Mouse (Mus musculus) heart, postnatal 4 days (tissue): ENCODE data around the gene Crygb. TPM values are rescaled to one million over a fixed set of nuclear protein-coding genes. Genes with fewer than 3 reads are reported as not detected.

Experiments
- DNase-seq: peaks from one replicate; pipeline ENCODE4 v3.0.0; 2021
- total RNA-seq, 2 experiments: library from RNA; stranded (reverse); gene quantifications; 2 replicates each; pipeline ENCODE4 v1.2.3; 2021

The Crygb gene
- total RNA-seq: not detected

DNA sequence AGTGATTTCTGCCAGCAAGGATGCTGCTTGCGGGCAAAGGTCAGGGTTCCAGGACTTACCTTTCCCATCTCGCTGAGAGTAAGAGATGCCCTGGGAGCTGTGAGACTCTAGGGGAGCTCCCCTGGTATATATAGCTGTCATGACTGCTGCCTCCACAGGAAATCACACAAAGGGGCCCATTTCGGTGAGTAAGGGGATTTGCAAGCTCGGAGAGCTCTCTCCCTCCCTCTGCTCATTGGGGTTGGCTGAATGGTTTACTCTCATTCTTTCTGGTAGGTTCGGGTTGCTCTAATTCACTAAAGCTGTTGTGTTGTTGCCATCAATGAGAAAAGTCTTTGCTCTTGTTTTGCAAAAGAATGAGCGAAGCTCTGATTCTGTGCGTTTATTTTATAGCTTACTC lies at the start of gene Crygb:
Gene Crygb (minus strand): TSS at position 101 of the 400 bp plus-strand sequence.
- no peak for DNase-seq

GRCm38 (mm10) chr1:65131671-65132070 lies 49.6 kb upstream of the Crygb start:
- DNase-seq: no peak

- DNase-seq: no peak
These were observed 48.1 kb upstream of the Crygb start for GRCm38 (mm10) chr1:65130226-65130625.

DNA sequence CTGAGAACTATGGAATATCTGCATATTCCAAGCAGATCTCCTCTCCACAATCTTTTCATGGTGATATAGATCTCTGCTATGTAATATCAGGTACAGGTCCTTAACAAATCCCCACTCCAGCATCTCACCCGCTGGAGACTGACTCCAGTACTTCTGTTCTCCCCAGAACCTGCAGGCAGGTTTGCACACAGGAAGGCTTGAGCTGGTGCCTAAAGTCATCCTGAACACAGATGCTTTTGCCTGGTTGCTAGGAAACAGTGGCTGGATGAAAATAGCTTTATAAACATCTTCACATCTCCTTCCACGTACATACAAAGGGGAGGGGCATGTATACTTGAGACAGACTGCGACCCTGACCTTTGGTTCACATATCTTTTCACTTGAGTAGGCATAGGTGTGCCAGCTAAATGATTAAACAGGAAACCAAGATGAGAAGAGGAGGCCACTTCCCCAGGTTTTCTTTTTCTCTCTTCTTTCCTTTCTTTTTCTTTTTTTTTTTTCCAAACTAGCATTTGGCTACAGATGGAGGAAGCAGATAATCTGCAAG lies 47.6 kb upstream of the Crygb start:
- DNase-seq: no peak

DNA sequence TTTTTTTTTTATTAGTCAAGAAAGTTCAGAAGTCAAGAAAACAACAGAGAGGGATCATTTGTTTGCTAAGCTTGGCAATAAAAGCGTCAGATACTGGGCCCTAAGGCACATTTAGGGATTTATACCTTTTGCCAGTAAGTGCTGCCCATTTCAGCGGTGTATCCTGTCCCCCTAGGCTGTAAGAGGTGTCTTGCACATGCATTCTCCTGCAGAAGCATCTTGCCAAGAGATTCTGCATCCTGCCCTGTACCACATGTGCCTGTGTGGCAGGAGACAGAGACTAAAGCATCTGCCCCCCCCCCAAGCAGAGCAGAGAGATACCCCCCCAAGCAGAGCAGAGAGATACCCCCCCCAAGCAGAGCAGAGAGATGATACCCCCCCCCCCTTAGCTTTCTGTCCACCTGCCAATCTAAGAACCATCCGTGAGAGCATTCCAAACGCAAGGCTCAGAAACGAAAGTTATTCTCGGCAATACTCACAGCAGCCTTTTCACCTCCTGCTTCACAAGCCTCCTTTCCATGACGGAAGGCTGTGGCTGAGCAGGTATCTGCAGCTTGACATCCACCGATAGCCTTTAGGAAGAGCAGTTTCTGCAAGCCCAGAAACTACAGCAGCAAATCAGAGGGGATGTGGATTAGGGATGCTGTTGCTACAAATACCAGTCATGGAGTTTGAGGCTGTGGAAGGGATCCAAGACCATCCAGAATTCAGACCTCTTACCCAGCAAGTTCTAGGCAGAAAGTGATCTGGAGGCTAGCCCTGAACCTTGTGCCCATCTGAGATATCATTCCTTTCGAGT lies 40.7 kb upstream of the Crygb start, which contains the start of gene D630023F18Rik:
Gene D630023F18Rik (minus strand): TSS at position 641 of the 799 bp plus-strand sequence.
- DNase-seq: no peak

GRCm38 (mm10) chr1:65119438-65119837 lies 37.4 kb upstream of the Crygb start, which contains the start of gene Gm28845:
Gene Gm28845, minus strand, starts transcription at chr1:65119558.
- DNase-seq: no peak

DNA sequence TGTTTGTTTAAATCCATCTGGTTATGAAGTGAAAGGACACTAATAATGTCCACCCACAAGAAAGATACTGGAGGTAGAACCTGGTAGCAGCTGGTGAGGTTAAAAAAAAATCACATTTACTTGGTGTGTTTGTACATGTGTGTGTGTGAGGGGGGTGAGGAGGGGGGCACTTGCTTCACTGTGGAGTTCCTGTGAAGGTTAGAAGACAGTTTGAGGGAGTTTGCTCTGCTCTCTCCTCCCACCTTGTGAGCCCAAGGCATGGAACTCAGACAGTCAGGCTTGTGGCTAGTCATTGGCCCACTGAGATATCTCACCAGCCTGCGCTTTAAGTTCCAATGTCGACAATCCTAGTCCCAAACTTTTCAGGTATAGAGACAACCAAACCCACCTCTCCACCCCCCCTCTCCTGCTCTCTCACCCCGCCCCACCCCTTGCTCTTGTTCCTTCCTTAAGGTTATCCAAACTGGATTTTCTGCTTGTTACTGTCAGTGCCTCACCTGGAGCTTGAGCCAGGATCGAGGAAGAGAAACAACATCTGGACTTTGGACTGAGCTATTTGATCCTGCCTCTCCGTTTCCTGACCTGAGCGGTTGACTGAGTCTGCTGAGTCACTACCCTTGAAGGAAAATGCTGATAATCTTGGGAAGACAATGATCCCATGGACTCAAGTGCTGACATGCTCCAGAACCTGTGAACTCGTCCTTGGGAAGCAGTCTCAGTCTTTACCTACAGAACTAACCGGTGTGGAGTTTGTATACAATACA lies 36.2 kb upstream of the Crygb start:
- DNase-seq: no peak

DNA sequence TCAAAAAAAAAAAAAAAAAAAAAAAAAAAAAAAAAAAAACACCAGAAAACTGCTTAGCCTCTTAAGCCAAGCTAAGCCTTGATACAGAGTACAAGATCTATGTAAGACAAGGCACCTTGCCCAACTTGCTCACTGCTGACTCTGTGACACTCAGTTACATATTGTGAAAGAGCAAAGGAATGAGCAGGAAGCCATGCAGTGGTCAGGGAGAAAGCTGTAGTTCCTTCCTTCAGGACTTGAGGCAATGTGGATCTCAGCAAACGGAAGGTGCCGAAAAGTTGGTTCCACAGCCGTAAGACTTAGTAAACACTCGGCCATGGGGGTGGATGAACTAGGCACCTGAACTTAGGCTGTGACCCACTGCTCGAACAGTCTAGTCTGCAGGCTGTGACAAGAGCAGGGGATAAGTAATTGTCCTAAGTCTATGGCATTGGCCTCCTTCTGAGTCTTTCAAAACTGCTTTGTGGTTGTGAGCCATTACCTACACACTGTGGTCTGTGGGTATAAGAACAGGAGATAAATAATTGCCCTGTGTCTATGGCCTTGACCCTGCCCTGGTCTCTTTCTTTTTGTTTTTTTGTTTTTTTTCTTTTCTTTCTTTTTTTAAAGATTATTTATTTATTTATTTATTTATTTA lies 31.6 kb upstream of the Crygb start:
- no peak for DNase-seq

DNA sequence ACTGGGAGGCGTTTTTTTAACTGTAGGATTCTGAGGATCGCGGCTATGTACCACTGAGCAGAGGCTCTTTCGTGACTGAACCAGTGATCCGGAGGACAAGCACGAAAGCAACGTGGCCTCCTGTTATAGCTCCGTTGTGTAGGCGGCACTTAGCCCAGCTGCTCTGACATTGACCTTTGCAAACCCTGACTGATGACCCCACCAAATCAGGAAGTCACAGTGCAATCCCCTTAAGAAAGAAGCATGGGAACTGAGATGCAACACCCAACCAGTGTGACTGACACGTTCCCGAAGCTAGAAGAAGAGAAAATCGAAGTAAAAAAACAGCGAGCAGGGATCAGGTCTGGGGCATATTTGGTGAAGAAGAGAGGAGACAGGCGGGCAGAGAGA lies 30.7 kb upstream of the Crygb start:
- no peak for DNase-seq

GRCm38 (mm10) chr1:65112031-65112806 lies 30.1 kb upstream of the Crygb start:
- peak; percentile 81 for DNase-seq

GRCm38 (mm10) chr1:65109756-65110435 lies 27.8 kb upstream of the Crygb start:
- no peak for DNase-seq

DNA sequence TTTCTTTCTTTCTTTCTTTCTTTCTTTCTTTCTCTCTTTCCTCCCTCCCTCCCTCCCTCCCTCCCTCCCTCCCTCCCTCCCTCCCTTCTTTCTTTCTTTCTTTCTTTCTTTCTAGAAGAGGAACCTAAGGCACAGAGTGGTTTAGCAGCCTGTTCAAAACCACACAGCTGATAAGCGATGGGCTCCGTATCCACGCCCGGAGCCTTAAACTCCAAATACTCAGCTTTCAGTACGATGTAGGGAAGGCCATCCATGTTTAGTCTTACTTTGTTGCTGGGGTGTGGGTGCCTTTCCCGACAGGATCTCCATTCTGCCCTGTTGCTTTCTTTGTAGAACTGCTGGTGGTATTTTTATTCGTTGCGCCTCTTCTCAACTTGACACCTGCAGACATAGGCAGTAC lies 27.1 kb upstream of the Crygb start:
- no peak for DNase-seq

DNA sequence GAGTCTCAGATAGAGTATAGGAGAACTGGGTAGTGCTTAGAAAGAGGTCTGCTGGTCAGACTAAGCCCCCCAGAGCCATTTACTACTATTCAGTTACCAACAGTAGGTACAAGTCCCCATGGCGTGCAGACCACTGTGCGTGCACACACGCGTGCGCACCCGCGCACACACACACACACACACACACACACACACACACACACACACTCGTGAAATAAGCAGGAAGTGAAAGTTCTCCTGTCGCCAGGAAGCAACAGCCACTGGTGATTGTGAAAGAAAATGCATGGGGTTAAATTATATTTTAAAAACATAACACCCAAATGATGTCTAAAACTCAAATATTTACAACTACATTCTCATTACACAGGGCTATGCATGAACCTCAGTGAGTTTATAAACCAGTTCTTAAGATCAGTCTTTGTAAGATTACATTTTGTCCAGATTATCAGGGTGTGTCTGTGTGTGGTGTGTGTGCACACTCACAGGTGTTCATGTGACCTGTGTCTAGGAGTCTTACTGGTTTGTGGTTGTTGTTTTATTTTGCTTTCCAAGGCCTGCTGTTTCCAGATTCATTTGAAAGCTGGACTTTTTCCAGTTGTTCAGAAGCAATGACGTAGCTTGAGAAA lies 25.7 kb upstream of the Crygb start:
- DNase-seq: no peak

DNA sequence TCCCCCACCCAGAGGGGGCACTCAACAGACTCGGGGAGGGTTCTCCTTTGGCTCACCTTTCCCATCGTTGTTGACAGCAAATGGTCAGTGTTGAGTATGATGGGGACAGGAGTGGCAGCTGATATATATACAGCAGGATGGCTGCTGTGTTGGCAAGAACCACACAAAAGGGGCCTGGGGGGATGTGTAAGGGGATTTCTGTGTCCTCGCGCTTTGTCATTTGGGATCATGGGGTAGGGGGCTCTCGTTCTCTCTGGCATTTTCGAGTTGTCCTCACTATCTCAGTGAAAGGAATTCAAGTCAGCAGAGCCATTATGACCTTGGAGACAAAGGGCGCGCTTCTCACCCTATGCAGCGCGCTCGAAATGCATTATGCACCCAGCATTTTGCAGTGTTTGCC lies 21.2 kb upstream of the Crygb start, which contains the start of gene Cryga:
Gene Cryga (minus strand): TSS at position 101 of the 400 bp plus-strand sequence.
- DNase-seq: no peak

- no peak for DNase-seq
These were observed 14.9 kb upstream of the Crygb start for GRCm38 (mm10) chr1:65096953-65097352.

DNA sequence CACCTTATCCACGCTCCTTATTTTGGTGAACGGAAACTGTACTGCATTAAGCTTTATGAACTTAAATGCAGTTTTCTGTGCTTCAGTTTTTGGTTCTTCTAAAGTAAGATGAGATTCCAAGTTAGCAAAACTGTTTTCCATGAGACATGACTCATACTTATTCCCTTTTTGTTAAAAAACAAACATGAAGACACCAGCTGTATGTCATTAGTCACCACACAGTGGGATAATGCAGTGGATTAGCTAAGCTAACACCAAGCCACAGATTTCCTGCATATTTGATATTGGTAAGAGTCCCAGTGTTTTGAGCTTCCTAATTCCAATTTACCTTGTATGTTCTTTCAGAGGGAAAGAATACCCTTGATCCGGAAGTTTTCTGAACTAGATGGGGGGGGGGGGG lies 9.5 kb upstream of the Crygb start:
- no peak for DNase-seq

GRCm38 (mm10) chr1:65090370-65090769 lies 8.3 kb upstream of the Crygb start:
- no peak for DNase-seq

DNA sequence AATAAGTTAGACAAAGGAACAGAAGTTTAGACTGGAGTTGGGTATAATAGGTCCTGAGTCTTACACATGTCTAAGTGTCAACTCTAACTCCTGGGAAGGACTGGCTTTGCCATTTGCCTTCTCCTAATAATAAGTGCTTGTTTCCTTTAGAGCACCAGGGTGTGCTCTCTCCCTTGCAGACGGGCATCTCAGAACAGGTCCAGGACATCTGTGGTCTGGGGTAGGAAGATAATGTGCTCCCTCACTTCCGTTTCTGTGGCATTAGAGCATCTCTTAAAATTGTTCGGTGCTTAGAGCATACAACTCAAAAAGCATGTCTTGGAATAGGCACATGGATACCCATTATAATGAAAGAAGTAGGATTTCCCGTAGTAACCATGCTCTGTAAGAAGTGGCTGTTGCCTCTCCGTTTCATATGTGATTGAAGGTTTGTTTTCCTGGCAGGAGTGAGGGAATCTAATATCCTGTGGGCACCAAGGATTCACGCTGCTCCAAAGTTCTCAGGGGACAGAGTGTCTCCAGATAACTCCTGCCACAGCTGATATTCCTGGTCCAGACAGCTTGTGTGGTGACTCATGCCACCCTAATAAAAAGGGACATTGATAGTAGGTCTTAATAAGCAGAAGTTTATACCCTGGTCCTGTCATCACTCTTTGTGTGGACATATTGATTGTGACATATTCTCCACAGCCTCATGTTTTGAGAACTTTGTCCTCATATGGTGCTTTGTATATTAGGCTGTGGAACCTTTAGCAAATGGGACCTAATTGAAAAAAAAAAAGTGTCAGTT lies 6.7 kb upstream of the Crygb start:
- no peak for DNase-seq

DNA sequence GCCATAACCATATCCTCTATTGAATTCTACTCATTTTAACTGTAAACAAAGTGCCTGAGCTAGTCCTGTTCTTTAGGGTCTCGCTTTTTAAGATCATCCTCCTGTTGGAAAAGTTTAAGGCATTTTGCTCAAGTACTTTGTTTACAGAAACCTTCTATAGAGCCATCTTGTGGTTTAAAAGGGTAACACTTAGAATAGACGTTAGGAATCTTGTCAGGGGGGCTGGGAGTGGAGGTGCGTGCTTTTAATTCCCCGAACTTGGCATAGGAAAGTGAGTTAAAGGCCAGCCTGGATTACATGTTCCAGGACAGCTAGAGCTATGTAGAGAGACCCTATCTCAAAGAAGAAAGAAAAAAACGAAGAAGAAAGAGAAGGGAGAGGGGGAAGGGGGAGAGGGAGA lies 6.5 kb downstream of the Crygb start:
- DNase-seq: no peak

DNA sequence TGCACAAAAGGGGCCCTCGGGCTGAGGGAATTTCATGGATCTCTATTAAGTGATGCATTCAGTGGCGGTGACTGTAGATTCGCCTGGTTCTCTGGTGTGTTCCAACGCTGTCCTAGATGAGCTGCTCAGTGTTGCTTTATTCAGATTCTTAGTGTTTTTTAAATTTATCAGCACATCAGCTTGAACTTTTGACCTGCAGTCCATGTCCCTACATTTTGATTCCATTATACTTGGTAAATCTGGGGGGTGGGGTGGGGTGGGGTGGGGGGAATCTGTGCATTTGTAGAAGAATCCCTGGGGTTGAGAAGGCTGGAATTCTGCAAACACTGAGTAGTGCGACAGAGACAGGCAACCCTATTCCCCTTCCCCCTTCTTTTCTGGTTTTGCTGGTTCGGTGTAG lies 8.5 kb downstream of the Crygb start, which contains the start of gene Crygc:
Gene Crygc (minus strand): TSS at position 101 of the 400 bp plus-strand sequence.
- DNase-seq: no peak
